Mouse (Mus musculus) C2C12 (cell line): ENCODE results near the gene Foxp1. TPM values are rescaled to one million over a fixed set of nuclear protein-coding genes. Genes with fewer than 3 reads are reported as not detected.

Experiments used
- H3K27me3 ChIP-seq: one replicate; pipeline ENCODE4 v1.6.1; 2011; ENCODE audit not compliant: control insufficient read depth, insufficient read depth, insufficient read length
- H3K36me3 ChIP-seq: one replicate; pipeline ENCODE4 v1.6.1; 2011; ENCODE audit not compliant: control insufficient read depth, insufficient read depth
- H3K4me3 ChIP-seq: one replicate; pipeline ENCODE4 v1.5.1; 2011; ENCODE audit warnings: mild to moderate bottlenecking, control low read depth; ENCODE audit not compliant: poor library complexity, insufficient read depth, severe bottlenecking
- H3K79me2 ChIP-seq: one replicate; pipeline ENCODE4 v1.6.1; 2011; ENCODE audit not compliant: control insufficient read depth, insufficient read depth
- H3K79me3 ChIP-seq: one replicate; pipeline ENCODE4 v1.6.1; 2011; ENCODE audit warnings: low read depth, control low read depth
- H3ac ChIP-seq: one replicate; pipeline ENCODE3; 2011; ENCODE audit warnings: low read depth; ENCODE audit not compliant: control insufficient read depth, insufficient read length
- CEBPB ChIP-seq: IDR thresholded peaks from one replicate; pipeline ENCODE4 v1.6.1; 2011; ENCODE audit warnings: low read depth, mild to moderate bottlenecking, control low read depth, moderate library complexity
- CTCF ChIP-seq: IDR thresholded peaks from one replicate; pipeline ENCODE4 v1.5.1; 2011; ENCODE audit not compliant: control insufficient read depth, insufficient read depth, insufficient read length
- FOSL1 ChIP-seq: IDR thresholded peaks from one replicate; pipeline ENCODE4 v1.8.0; 2011; ENCODE audit warnings: mild to moderate bottlenecking, low read length; ENCODE audit not compliant: poor library complexity, insufficient read depth, severe bottlenecking
- MAX ChIP-seq: IDR thresholded peaks from one replicate; pipeline ENCODE4 v1.6.1; 2011; ENCODE audit warnings: mild to moderate bottlenecking, control low read depth
- MYOD1 ChIP-seq: IDR thresholded peaks from one replicate; pipeline ENCODE4 v1.6.1; 2011; ENCODE audit warnings: low read depth; ENCODE audit not compliant: control insufficient read depth, insufficient read length
- MYOG ChIP-seq: IDR thresholded peaks from one replicate; pipeline ENCODE4 v1.6.1; 2011; ENCODE audit not compliant: control insufficient read depth, insufficient read length; ENCODE audit errors: extremely low read depth
- USF1 ChIP-seq: IDR thresholded peaks from one replicate; pipeline ENCODE4 v1.6.1; 2011; ENCODE audit warnings: low read depth, mild to moderate bottlenecking, control low read depth, moderate library complexity
- polyA plus RNA-seq: library from polyadenylated mRNA; unstranded; fragments of >200 nt; fragmentation: generic; extraction: Trizol; gene quantifications from one replicate; pipeline ENCODE4 v1.2.1, GENCODE M21; 2012; ENCODE audit warnings: missing spikeins

Gene Foxp1
- polyA plus RNA-seq, 1 experiment: 25.9 TPM

- H3K4me3 ChIP-seq: no peak overlapping the region
- H3K36me3 ChIP-seq: no peaks in the 10 kb centered on the region
- no peak overlapping the region for H3ac ChIP-seq
- no peaks in the 10 kb centered on the region for H3K79me3 ChIP-seq
- H3K27me3 ChIP-seq: no peaks in the 10 kb centered on the region
- no peak for TF ChIP-seq CTCF
- TF ChIP-seq CEBPB: no peak
- no peak for TF ChIP-seq MAX
- TF ChIP-seq MYOG: no peak
- no peak for TF ChIP-seq USF1
- no peak for TF ChIP-seq MYOD1
- no peak for TF ChIP-seq FOSL1
- H3K79me2 ChIP-seq: no peaks in the 10 kb centered on the region
Measured at GRCm38 (mm10) chr6:99257676-99258075, 264.8 kb downstream of the Foxp1 start.

DNA sequence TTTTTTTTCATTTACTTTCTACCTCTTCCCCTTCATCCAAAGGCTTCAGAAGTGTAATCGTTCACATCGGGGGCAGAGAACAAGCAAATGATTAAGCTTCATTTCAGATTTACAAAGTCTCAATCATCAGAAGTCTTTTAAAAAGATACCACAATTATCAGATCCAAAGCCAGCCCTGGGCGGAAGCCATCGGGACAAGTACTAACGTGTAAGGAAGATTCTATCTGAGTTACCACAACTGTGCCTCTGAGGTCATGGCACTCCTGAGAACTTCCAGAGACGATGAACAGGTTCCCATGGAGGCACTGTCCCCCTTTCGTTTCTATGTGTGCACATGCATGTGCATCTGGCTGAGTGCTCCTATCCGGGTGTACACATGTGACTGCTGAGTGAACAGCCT is 269.2 kb downstream of the Foxp1 start:
- Histone ChIP-seq H3K79me3 (no peaks in the 10 kb centered on the region), H3K27me3 (no peaks in the 10 kb centered on the region), H3K79me2 (no peaks in the 10 kb centered on the region), H3K4me3 (no peak overlapping the region), H3K36me3 (no peaks in the 10 kb centered on the region), H3ac (no peak overlapping the region)
- TF ChIP-seq USF1 (no peak), CTCF (no peak), FOSL1 (no peak), CEBPB (no peak), MYOG (no peak), MYOD1 (no peak), MAX (no peak)

DNA sequence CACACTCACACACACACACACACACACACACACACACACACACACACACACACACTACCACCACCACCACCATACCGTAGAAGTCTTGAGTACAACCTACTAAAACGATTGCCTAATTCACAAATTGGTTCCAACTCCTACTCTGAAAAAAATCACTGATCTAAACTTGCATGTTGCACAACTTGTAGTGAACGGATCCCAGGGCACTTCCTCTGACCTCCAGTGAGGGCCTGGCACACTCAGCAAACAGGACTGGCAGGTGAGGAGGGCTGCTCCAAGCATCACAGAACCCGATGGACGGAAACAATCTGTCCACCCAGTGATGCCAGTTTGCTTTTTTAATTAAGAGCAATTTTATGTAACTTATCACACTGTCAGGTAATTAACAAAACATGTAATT is 269.7 kb downstream of the Foxp1 start:
- H3K27me3 ChIP-seq: no peaks in the 10 kb centered on the region
- no peak overlapping the region for H3K4me3 ChIP-seq
- TF ChIP-seq MYOD1: no peak
- no peak for TF ChIP-seq CTCF
- H3K79me2 ChIP-seq: no peaks in the 10 kb centered on the region
- H3ac ChIP-seq: no peak overlapping the region
- H3K79me3 ChIP-seq: no peaks in the 10 kb centered on the region
- no peaks in the 10 kb centered on the region for H3K36me3 ChIP-seq

GRCm38 (mm10) chr6:99251924-99252323 is 270.6 kb downstream of the Foxp1 start:
- Histone ChIP-seq H3K4me3 (no peak overlapping the region), H3K36me3 (no peaks in the 10 kb centered on the region), H3K79me3 (no peaks in the 10 kb centered on the region), H3ac (no peak overlapping the region), H3K79me2 (no peaks in the 10 kb centered on the region), H3K27me3 (no peaks in the 10 kb centered on the region)
- TF ChIP-seq CEBPB (no peak), FOSL1 (no peak), MYOD1 (no peak), MYOG (no peak), CTCF (no peak), USF1 (no peak), MAX (no peak)

GRCm38 (mm10) chr6:99251222-99251621 is 271.3 kb downstream of the Foxp1 start:
- Histone ChIP-seq H3K4me3 (no peak overlapping the region), H3ac (no peak overlapping the region), H3K27me3 (no peaks in the 10 kb centered on the region), H3K79me3 (no peaks in the 10 kb centered on the region), H3K79me2 (no peaks in the 10 kb centered on the region), H3K36me3 (no peaks in the 10 kb centered on the region)
- TF ChIP-seq USF1 (no peak), CTCF (no peak), FOSL1 (no peak), MYOD1 (no peak), MYOG (no peak), CEBPB (no peak), MAX (no peak)

DNA sequence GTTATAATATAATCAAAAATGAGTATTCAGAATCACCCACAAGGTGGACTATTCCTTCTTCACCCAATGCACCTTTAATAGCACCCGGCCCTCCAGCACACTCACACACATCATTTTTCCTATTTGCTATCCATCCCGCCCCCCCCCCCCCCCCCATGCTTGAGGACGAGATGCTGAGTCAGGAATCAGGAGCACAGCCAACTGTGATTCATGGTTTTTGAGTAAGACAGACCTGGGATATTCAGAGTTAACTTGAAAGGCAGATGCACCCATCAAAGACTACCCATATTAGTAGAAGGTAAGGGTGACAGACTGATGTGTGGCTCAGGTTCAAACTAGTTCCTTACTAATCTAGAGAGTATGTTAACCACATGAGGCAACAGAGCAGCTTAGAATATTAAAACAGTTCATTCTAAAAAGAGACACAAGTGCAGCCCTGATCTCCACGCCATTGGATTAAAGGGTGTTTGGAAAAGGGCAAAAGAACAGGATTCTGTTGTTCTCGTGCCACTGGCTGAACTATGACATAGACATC is 273.0 kb downstream of the Foxp1 start:
- Histone ChIP-seq H3ac (no peak overlapping the region), H3K27me3 (no peaks in the 10 kb centered on the region), H3K79me2 (no peaks in the 10 kb centered on the region), H3K79me3 (no peaks in the 10 kb centered on the region), H3K4me3 (no peak overlapping the region), H3K36me3 (no peaks in the 10 kb centered on the region)
- TF ChIP-seq MAX (no peak), CEBPB (no peak), USF1 (no peak), FOSL1 (no peak)
